Mouse (Mus musculus) testis, postnatal 14 days (tissue): ENCODE data around the gene Gsta2.
"Not testable (repeated sequence)": the region's sequence is repeated elsewhere in the genome, so short reads cannot be mapped to it uniquely, and the experiment has no call there.

ENCODE experiments used
- DNase-seq: peaks from one replicate; pipeline ENCODE4 v3.0.0; 2021; ENCODE audit warnings: low spot score

The Gsta2 gene

GRCm38 (mm10) chr9:78299143-78299542 lies 56.4 kb downstream of the Gsta2 start:
- not testable (repeated sequence) for DNase-seq

DNA sequence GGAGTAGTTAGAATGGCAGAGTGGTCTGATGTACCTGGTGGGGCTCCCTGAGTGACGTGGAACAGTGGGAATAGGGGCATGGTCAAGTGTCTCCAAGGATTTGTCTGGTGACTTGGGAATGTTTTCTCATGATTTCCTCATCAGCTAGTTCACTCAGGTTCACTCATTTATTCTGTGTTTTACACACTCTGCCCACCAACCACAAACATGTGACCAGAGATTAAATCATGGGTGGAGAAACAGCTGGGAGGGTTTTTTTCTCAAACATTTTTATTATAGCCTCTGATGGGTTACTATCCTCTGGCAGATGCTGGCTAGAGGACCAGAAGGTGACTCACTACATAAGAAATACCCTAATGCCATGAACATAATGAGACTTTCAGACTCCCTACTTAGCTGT lies 57.4 kb downstream of the Gsta2 start:
- DNase-seq, result no peak

- DNase-seq, result not testable (repeated sequence)
Observed at GRCm38 (mm10) chr9:78296089-78296488, 59.5 kb downstream of the Gsta2 start.

DNA sequence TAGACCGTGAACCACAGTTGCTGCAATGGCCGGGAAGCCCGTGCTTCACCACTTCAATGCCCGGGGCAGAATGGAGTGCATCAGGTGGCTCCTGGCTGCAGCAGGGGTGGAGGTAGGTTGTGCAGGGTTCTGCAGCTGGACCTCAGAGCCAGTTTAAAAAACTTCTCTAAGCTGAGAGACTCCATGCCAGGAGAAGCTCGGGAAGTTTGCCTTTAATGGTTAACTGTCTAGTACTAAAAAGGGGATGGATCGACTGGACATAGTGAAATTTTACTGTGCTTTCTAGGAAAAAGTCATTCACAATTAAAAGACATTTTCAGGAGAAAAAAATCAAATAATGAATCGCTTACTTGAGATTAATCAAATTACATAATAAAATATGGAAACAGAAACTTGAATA lies 60.8 kb downstream of the Gsta2 start:
- not testable (repeated sequence) for DNase-seq

DNA sequence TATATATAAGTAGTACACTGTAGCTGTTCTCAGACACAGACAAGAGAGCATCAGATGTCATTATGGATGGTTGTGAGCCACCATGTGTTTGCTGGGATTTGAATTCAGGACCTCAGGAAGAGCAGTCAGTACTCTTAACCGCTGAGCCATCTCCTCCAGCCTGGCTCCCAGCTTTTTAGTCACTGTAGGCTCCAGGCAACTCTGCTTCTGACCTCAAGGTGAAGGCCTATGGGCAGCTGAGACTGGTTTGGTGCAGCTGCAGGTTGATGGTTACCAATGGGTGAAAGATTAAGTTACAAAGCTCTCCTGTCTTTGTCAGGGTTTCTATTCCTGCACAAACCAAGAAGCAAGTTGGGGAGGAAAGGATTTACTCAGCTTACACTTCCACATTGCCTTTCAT lies 61.9 kb downstream of the Gsta2 start:
- not testable (repeated sequence) for DNase-seq

DNA sequence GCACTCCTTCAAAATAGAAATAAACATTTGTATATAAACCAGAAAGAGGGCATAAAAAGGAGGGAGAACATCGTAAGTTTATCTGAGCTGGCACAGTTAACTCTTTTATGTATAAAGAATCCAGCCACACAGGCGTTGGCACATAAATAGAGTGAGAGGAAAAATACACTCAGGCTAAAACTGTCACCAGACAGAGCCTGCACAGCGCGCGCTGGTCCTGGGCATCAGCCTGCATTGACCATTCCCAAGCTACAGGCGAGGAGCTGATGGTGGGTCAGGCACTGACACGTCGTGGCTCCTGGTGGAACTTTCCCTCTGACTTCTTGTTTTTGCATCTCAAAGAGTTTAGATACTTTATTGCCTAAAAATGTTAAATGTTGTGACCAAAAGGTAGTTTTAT lies 63.1 kb downstream of the Gsta2 start:
- DNase-seq, result not testable (repeated sequence)

- DNase-seq, result not testable (repeated sequence)
Observed at GRCm38 (mm10) chr9:78289723-78290122, 65.9 kb downstream of the Gsta2 start, which contains the start of gene Gm10639. Gene Gm10639, plus strand, starts transcription at chr9:78289923.

- not testable (repeated sequence) for DNase-seq
Observed at GRCm38 (mm10) chr9:78289063-78289462, 66.5 kb downstream of the Gsta2 start.

- not testable (repeated sequence) for DNase-seq
Observed at GRCm38 (mm10) chr9:78282002-78282711, 73.4 kb downstream of the Gsta2 start.
